Mouse (Mus musculus) urinary bladder, postnatal 14 days (tissue): ENCODE measurements around the gene Tfb1m.
A peak's percentile ranks its signal among the peaks of the same experiment; 100 is the strongest.

ENCODE experiments used
- DNase-seq: peaks from one replicate; pipeline ENCODE4 v3.0.0; 2021; ENCODE audit warnings: low spot score

Gene Tfb1m

GRCm38 (mm10) chr17:3514316-3514715 lies 43.3 kb downstream of the Tfb1m start:
- DNase-seq: no peak

- DNase-seq: peak; percentile 68
These were observed 47.7 kb downstream of the Tfb1m start for GRCm38 (mm10) chr17:3509841-3510240.

GRCm38 (mm10) chr17:3506508-3506907 lies 51.1 kb downstream of the Tfb1m start:
- DNase-seq: no peak

- DNase-seq: no peak
These were observed 51.9 kb downstream of the Tfb1m start for GRCm38 (mm10) chr17:3505711-3506110.

GRCm38 (mm10) chr17:3500936-3501335 lies 56.6 kb downstream of the Tfb1m start:
- DNase-seq: no peak

GRCm38 (mm10) chr17:3500076-3500475 lies 57.5 kb downstream of the Tfb1m start:
- DNase-seq: no peak

- no peak for DNase-seq
These were observed 58.1 kb downstream of the Tfb1m start for GRCm38 (mm10) chr17:3499468-3499867.

GRCm38 (mm10) chr17:3498580-3498979 lies 59.0 kb downstream of the Tfb1m start:
- no peak for DNase-seq

- DNase-seq: no peak
These were observed 59.5 kb downstream of the Tfb1m start for GRCm38 (mm10) chr17:3498086-3498485.

GRCm38 (mm10) chr17:3496080-3496479 lies 61.5 kb downstream of the Tfb1m start:
- DNase-seq: no peak

GRCm38 (mm10) chr17:3495576-3495975 lies 62.0 kb downstream of the Tfb1m start:
- DNase-seq: no peak

GRCm38 (mm10) chr17:3491667-3492066 lies 65.9 kb downstream of the Tfb1m start:
- DNase-seq: no peak

GRCm38 (mm10) chr17:3491065-3491464 lies 66.5 kb downstream of the Tfb1m start:
- DNase-seq: no peak

- DNase-seq: no peak
These were observed 67.2 kb downstream of the Tfb1m start for GRCm38 (mm10) chr17:3490216-3490895.

- no peak for DNase-seq
These were observed 69.6 kb downstream of the Tfb1m start for GRCm38 (mm10) chr17:3487721-3488601.

- DNase-seq: no peak
These were observed 70.4 kb downstream of the Tfb1m start for GRCm38 (mm10) chr17:3487211-3487610.

GRCm38 (mm10) chr17:3485851-3486250 lies 71.7 kb downstream of the Tfb1m start:
- DNase-seq: no peak

- DNase-seq: no peak
These were observed 74.5 kb downstream of the Tfb1m start for GRCm38 (mm10) chr17:3483091-3483490.

GRCm38 (mm10) chr17:3481576-3482575 lies 75.7 kb downstream of the Tfb1m start:
- DNase-seq: no peak

GRCm38 (mm10) chr17:3476546-3476945 lies 81.0 kb downstream of the Tfb1m start:
- DNase-seq: no peak

- DNase-seq: no peak
These were observed 85.6 kb downstream of the Tfb1m start for GRCm38 (mm10) chr17:3472018-3472417.
